Mouse (Mus musculus) embryo, embryonic 11.5 days (tissue): Measurements from ENCODE around the gene Fbxo10.
"Not testable (repeated sequence)": the region's sequence is repeated elsewhere in the genome, so short reads cannot be mapped to it uniquely, and the experiment has no call there.

Experiments used
- DNase-seq: peaks from one replicate; pipeline ENCODE4 v3.0.0-alpha.2; 2012; ENCODE audit warnings: low read depth, low spot score

The Fbxo10 gene

DNA sequence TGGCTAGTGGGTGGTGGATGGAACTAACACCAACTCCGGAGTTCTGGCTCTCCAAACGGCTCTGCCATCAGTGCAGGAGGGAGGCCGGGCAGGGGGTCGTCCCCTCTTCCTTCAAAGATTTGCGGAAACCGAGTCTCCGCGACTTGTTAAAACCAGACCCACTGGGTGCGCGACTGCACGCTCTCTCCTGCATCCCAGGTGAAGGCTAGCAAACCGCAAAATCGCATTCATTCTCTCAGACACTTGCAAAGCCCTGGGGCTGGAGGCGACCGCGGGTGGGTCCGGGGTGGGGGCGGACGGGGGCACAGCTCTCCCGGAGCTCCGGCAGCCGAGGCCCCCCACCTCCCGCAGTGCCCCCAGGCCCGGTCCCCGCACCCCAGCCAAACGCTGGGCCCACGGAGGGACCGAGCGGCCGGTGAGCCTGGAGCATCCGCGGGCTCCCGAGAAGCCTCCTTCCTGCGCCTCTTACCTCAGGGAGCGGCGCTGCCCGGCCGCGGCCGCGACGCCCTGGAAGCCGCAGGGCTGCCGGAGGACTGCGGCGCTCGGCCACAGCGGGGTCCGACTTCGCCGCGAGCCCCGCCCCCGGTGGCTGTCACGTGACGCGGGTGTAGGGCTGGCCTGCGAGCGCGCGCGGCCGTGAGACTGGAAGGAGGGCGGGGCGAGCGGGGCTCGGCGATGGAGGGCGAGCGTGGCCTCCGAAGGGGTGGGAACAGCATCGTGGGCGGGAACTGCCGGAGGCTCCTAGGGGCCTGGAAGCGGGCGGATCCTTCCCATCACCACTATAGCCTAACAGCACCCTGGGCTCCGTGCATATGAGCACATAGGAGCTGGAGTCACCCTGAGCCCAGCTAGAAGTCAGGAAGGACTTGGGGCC is at the start of gene Fbxo10:
Fbxo10 (minus strand) TSS at position 584 of the 874 bp plus-strand sequence.
- DNase-seq: peak; percentile 90

- no peak for DNase-seq
These were observed 46.6 kb upstream of the Fbxo10 start for GRCm38 (mm10) chr4:45131021-45131420.

DNA sequence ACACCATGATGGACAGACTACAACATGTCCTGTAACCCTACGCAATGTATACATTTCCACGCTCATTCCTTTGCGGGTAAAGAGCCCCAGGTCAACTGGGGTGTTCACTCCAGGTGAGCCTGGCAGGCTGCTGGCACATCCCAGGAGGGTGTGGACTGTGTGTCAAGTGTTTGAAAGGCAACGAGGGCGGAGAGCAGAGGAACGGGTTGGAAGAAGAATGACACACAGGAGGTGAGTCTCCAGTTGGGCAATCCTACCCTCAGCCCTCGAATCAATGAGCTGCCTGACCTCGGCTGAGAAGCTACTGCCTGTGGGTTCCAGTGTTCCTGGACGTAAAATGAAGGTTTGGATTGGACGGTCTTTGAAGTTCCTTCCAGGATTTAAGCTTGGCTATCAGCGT is 36.9 kb upstream of the Fbxo10 start:
- DNase-seq: no peak

DNA sequence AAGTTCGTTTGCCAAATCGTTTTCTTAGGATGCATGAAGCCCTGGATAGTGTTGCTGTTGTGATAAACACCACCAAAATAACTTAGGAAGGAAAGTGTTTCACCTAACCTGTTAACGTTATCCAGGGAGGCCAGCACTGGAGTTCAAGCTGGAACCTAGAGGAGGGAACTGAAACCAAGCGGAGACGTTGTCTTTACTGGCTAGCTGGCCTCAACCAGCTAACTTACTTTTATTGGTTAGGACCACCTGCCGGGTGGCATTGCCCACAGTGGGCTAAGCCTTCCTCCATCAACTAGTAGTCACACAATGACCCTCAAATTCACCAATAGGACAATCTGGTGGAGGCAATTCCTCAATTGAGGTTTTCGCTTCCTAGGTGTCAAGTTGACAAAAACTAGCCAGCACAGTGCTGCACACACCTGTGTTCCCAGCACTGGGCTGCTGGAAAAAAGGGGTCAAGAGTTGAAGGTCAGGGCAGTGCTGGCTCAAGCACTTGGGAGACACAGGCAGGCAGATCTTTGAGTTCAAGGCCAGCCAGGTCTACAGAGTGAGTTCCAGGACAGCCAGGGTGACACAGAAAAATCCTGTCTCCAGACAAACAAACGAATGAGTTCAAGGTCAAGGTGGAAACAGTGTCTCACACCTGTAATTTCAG is 24.2 kb upstream of the Fbxo10 start:
- no peak for DNase-seq

DNA sequence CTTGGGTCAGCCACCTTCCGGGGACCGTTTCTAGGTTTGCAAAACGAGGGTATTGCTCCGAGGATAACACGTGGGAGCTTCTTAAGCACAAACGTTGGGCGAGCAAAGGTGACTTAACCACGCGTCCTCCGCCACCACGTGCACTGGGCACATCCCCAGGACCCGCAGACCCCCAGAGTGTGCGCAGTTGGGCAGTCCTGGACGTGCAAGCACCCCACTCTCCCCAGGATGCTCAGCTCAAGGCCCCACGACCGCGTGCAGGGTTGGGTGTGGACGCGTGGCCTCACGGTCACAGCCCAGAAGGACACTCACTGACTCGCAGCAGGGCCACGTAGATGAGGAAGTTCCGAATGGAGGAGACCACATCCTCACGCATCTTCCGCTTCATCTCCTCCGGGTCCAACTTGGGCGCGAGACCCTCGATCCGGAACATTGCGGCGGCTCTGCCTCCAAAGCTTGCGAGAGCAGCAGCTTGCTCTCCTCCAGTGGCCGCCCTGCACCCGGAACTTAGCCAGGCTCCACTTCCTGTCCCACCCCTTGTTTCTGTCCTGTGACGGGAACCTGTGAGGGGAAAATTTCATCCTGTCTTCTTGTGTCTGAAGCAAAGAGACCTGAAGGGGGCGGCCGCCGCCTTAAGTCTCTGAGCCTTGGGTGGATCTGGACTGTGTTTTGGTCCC is 23.3 kb upstream of the Fbxo10 start, which contains the start of gene Tomm5:
Tomm5 (minus strand) TSS at position 514 of the 677 bp plus-strand sequence.
- DNase-seq: peak; percentile 81

- DNase-seq: no peak
These were observed 22.7 kb upstream of the Fbxo10 start for GRCm38 (mm10) chr4:45107066-45107465.

GRCm38 (mm10) chr4:45106409-45106808 is 22.0 kb upstream of the Fbxo10 start:
- no peak for DNase-seq

- DNase-seq: peak; percentile 69
These were observed 12.9 kb upstream of the Fbxo10 start for GRCm38 (mm10) chr4:45097198-45097872.

DNA sequence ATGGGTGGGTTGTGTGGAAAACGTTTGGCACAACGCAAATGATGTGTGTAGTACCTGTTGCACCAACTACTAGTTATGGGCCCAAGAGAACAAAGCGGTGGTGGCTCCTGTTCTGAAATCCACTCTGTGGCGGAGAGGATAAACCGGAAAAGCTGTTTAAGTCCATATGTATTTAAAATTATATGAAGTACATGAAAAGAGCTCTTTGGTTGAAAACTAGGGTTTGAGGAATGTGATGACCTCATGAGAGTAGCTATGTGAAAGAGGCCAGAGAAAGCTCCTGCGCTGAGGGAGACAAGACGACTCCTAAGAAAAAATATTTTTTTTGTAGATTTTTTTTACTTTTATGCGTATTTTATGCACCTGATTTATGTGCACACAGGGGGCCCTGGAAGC is 489 bp upstream of the Fbxo10 start:
- no peak for DNase-seq

GRCm38 (mm10) chr4:45083487-45083886 is 917 bp downstream of the Fbxo10 start:
- no peak for DNase-seq

DNA sequence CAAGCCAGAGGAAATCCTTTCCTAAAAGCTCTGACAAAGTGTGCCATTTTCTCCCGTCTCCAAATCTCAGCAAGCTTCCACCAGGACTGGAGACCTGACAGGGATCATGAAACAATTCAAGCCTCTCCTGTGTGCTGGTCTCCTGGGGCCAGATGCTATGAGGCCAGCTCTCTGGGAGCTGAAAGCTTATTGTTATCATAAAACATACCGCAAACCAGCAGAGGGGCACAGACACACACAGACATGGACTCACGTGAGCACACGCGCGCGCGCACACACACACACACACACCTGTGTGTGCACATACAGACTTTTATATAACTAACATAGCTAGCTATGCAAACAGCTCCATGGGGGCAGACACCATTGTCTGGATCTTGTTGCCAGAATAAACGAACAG is 1.5 kb downstream of the Fbxo10 start:
- no peak for DNase-seq

- DNase-seq: not testable (repeated sequence)
These were observed 3.4 kb downstream of the Fbxo10 start for GRCm38 (mm10) chr4:45081041-45081440.

DNA sequence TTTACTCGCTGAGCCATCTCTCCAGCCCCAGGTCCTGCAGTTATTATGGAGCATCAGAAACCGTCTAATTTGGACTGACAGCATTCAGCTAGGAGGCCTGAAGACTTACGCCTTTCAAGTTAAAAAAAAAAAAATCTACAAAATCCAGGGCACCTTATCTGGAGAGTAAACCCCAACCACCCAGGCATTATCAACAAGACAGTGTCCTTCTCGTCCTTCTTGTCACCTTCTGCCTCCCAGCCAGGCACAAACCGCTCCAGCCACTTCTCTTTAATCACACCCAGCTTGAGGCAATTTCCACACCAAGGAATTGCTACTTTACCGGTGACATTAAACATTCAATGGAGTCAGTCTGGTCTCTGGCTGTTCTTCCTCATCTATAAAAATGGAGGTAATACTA is 10.9 kb downstream of the Fbxo10 start:
- DNase-seq: no peak

DNA sequence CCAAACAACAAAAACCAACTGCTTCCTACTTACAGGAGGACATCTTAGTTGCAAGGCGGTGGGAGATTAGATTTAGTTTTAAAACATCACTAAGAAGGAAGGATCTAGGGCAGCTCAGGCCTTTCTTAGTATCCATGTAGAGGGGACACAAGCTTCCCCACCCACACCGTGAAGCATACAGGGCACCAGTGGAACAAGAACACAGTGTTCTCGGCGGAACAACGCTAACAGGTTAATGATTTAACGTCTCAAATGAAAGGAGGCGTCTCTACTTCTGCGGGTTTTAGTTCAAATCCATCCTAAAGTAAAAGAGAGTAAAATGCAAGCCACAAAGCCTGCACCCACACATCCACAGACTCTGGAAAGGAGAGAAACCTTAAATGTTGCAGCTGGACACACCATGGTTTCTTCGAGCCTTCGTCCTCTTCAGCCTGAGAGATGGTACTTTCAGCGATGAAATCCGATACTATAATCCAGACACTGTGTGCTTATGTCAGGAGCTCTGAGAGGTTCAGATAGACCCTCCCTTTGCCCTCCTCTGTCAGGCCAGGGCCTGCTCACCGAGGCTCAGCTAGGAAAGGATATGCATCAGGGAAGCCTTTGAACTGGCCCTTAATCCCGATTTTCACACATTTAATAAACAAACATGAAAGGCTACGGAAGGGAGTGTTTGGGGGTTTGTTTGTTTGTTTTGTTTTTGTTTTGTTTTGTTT is 12.0 kb downstream of the Fbxo10 start:
- no peak for DNase-seq

GRCm38 (mm10) chr4:45067742-45068141 is 16.7 kb downstream of the Fbxo10 start:
- DNase-seq: no peak

GRCm38 (mm10) chr4:45066036-45066730 is 18.2 kb downstream of the Fbxo10 start:
- no peak for DNase-seq

DNA sequence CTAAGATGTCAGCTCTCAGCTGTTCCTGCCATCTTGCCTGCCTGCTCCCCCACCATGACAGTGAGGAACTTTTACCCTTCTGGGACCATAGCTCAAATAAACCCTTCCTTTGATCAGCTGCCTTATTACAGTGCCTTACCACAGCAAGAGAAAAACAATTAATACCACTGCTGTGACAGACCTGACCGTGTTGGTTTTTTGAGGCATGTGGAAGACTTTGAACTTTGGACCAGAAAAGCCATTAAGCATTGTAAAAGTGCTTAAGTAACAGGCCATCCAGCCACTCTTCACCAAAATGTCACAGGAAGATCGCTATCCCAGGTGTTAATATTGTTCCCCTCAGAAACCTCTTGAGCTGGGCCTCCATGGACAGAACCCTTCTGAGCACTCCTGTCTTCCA is 19.8 kb downstream of the Fbxo10 start:
- no peak for DNase-seq

- DNase-seq: not testable (repeated sequence)
These were observed 20.6 kb downstream of the Fbxo10 start for GRCm38 (mm10) chr4:45063836-45064235.

DNA sequence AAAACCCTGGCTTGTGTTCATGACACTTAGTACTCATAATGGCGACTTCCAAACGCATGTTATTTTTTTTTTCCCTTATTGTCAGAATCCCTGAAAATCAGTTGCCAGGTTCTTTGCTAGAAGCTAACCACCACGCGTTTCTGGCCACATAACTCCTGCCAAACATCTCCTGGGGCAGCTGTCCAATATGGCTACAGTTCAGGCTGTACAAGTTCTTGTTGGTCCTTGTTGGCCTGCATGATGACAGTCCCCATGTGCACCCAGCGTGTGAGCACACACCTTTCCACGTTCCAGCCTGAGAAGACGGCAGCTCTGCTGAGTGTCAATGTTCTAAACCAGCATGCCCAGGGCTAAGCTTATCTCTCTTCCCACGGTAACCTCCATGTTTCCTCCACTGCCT is 29.0 kb downstream of the Fbxo10 start:
- no peak for DNase-seq

GRCm38 (mm10) chr4:45054862-45055261 is 29.5 kb downstream of the Fbxo10 start:
- DNase-seq: no peak
